Mouse (Mus musculus) spleen, adult 2 months (tissue): ENCODE measurements around the gene Tmem100.

Source experiments
- CTCF ChIP-seq: fragments of 200-500 bp; IDR thresholded peaks from 2 replicates; pipeline ENCODE4 v1.5.1; 2011; ENCODE audit warnings: mild to moderate bottlenecking, inconsistent platforms; ENCODE audit not compliant: insufficient read depth, insufficient read length, insufficient replicate concordance; ENCODE audit errors: extremely low read depth
- POLR2A ChIP-seq: fragments of 200-500 bp; IDR thresholded peaks from 2 replicates; pipeline ENCODE4 v1.6.1; 2011; ENCODE audit warnings: low read depth, low read length, inconsistent platforms

DNA sequence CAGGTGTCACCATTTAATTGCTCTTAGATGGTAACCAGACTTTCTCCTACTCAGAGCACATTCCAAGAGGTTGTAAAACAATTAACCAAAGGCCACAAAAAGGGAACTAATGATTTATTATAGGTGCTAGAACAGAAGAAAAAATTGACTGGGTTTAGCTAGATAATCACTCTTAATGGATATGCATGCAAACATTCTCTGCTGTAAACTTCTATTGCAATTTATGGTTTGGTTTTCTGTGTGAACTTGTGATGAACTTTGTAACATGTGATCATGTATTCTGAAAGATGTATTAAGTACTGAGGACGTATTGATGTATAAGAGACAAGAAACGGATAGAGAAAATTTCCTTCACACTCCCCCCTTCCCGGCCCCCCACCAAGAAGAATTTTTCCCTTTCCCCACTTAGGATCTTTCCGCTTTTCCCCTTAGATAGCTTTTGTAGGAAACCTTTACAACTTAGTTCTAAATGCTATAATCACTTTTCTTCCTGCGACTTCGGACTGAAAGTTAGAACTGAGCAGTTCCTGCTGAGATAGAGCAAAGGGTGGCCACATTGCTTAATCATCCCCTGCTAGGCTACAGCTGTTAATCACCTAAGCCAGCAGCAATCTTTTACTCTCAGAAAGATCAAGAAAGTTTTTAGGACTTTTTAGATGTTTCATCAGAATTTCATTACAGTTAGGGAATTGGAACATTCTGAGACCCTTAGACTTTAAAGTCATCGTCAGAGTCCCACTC is 22.2 kb upstream of the Tmem100 start:
- TF ChIP-seq CTCF, result no peak
- TF ChIP-seq POLR2A, result no peak
